ENCODE assay signal across 23 mouse cellular contexts in genomic region chr12:60872381-60872780, GRCm38 (mm10).
DNase-seq lines count a peak whose midpoint lies in the region; ATAC-seq and TF ChIP-seq lines count a peak whose summit lies in the region.
"Had no signal": no experiment of that assay in that cellular context is flagged by ENCODE, and none has a peak within 500 bp of the region (broad histone marks: within the 10 kb centered on the region; RNA-seq: fewer than 3 reads in every experiment).

No protein-coding gene starts in this region.

- TF ChIP-seq CTCF in forebrain, postnatal 0 days (IDR thresholded peaks at IDR 0.05; ENCODE audit: low read depth), result no peak
- TF ChIP-seq CTCF in brain, embryonic 14.5 days (IDR thresholded peaks at IDR 0.05; ENCODE audit: borderline replicate concordance, extremely low read depth, insufficient read depth, insufficient read length), result no peak

- no peak for ATAC-seq in forebrain, embryonic 14.5 days
- ATAC-seq in forebrain, postnatal 0 days, result no peak
- ATAC-seq: activated CD4-positive, CD25-positive, alpha-beta regulatory T cell, adult 4 months; forebrain, embryonic 15.5 days; Patski had no signal

- no peak overlapping the region for H3K27ac ChIP-seq in forebrain, embryonic 14.5 days (ENCODE audit: low read depth, low read length)
- H3K27ac ChIP-seq in forebrain, postnatal 0 days (ENCODE audit: low read depth, low read length), result no peak overlapping the region
- H3K27ac ChIP-seq: embryonic facial prominence, embryonic 12.5 days; embryonic facial prominence, embryonic 15.5 days; forebrain, embryonic 10.5 days; forebrain, embryonic 12.5 days; forebrain, embryonic 15.5 days had no signal

- no peaks in the 10 kb centered on the region for H3K36me3 ChIP-seq in forebrain, embryonic 14.5 days (ENCODE audit: control insufficient read depth, insufficient read depth, low read length)
- no peaks in the 10 kb centered on the region for H3K36me3 ChIP-seq in forebrain, postnatal 0 days (ENCODE audit: insufficient read depth)
- H3K36me3 ChIP-seq: embryonic facial prominence, embryonic 12.5 days; embryonic facial prominence, embryonic 15.5 days; forebrain, embryonic 10.5 days; forebrain, embryonic 12.5 days; forebrain, embryonic 15.5 days had no signal

- H3K4me2 ChIP-seq in forebrain, embryonic 14.5 days (ENCODE audit: low read length), result no peak overlapping the region
- no peak overlapping the region for H3K4me2 ChIP-seq in forebrain, postnatal 0 days (ENCODE audit: low read depth)
- H3K4me2 ChIP-seq: embryonic facial prominence, embryonic 12.5 days; embryonic facial prominence, embryonic 15.5 days; forebrain, embryonic 12.5 days; forebrain, embryonic 15.5 days had no signal

- DNase-seq in forebrain, embryonic 14.5 days (ENCODE audit: low spot score), result peak; percentile 25
- DNase-seq in forebrain, postnatal 0 days, result no peak
- peak; percentile 91 for DNase-seq in Muller cell, postnatal 12 days (ENCODE audit: inconsistent ontology term)
- DNase-seq in brain, embryonic 14.5 days (ENCODE audit: low read depth), result peak; percentile 38
- DNase-seq in right cerebral cortex, adult 2 months (ENCODE audit: low spot score in 2 of 2), result no peak
- DNase-seq: adrenal gland, adult 8-10 months; adrenal gland, postnatal 14 days; adrenal gland, postnatal 36 days; cerebellum, adult 11 months; cerebellum, adult 18-20 months; cerebellum, adult 8-10 months; cerebellum, adult 9-11 months; cerebellum, postnatal 14 days; cerebellum, postnatal 36 days; embryo, embryonic 11 days had no signal

- no peak overlapping the region for H3K9ac ChIP-seq in forebrain, embryonic 14.5 days (ENCODE audit: low read length)
- no peak overlapping the region for H3K9ac ChIP-seq in forebrain, postnatal 0 days
- H3K9ac ChIP-seq: embryonic facial prominence, embryonic 12.5 days; embryonic facial prominence, embryonic 15.5 days; forebrain, embryonic 12.5 days; forebrain, embryonic 15.5 days had no signal

- 57% methylated on average over 2 of the region's 2 CpGs for WGBS in forebrain, embryonic 14.5 days
- WGBS in forebrain, postnatal 0 days, result 47% methylated on average over 2 of the region's 2 CpGs

- H3K27me3 ChIP-seq in forebrain, embryonic 14.5 days (replicated peaks; ENCODE audit: control insufficient read depth, insufficient read depth, low read length), result no peaks in the 10 kb centered on the region
- H3K27me3 ChIP-seq in forebrain, postnatal 0 days (ENCODE audit: insufficient read depth, low read length), result no peaks in the 10 kb centered on the region
- H3K27me3 ChIP-seq: embryonic facial prominence, embryonic 12.5 days; embryonic facial prominence, embryonic 15.5 days; forebrain, embryonic 12.5 days; forebrain, embryonic 15.5 days; Patski had no signal

- H3K4me3 ChIP-seq in forebrain, embryonic 14.5 days (ENCODE audit: low read depth, low read length), result no peak overlapping the region
- no peak overlapping the region for H3K4me3 ChIP-seq in forebrain, postnatal 0 days (ENCODE audit: low read depth, low read length)
- H3K4me3 ChIP-seq: embryonic facial prominence, embryonic 12.5 days; embryonic facial prominence, embryonic 15.5 days; erythroblast, embryonic 14.5 days; forebrain, embryonic 10.5 days; forebrain, embryonic 12.5 days; forebrain, embryonic 15.5 days had no signal

- TF ChIP-seq POLR2A in brain, embryonic 14.5 days (IDR thresholded peaks at IDR 0.05; ENCODE audit: borderline replicate concordance, extremely low read depth, insufficient read depth, insufficient read length, poor library complexity, severe bottlenecking), result no peak

- no peaks in the 10 kb centered on the region for H3K4me1 ChIP-seq in forebrain, embryonic 14.5 days (ENCODE audit: control insufficient read depth, insufficient read depth, low read length)
- no peaks in the 10 kb centered on the region for H3K4me1 ChIP-seq in forebrain, postnatal 0 days (ENCODE audit: insufficient read depth)
- H3K4me1 ChIP-seq: embryonic facial prominence, embryonic 12.5 days; embryonic facial prominence, embryonic 15.5 days; forebrain, embryonic 10.5 days; forebrain, embryonic 12.5 days; forebrain, embryonic 15.5 days had no signal

- no peaks in the 10 kb centered on the region for H3K9me3 ChIP-seq in forebrain, embryonic 14.5 days (replicated peaks; ENCODE audit: control insufficient read depth, low read length)
- H3K9me3 ChIP-seq in forebrain, postnatal 0 days (ENCODE audit: low read length), result no peaks in the 10 kb centered on the region
- H3K9me3 ChIP-seq: embryonic facial prominence, embryonic 12.5 days; embryonic facial prominence, embryonic 15.5 days; forebrain, embryonic 10.5 days; forebrain, embryonic 12.5 days; forebrain, embryonic 15.5 days had no signal

Comparison
In these comparisons a context has a peak if more than half of its experiments do, and no peak if none do; other contexts are left out.
1. DNase-seq: peak in forebrain, embryonic 14.5 days (single experiment), Muller cell, postnatal 12 days (single experiment) and brain, embryonic 14.5 days (single experiment); none in forebrain, postnatal 0 days (single experiment) and right cerebral cortex, adult 2 months (0 of 2).